Mouse (Mus musculus): ENCODE measurements at regions not wholly inside any gene's neighbourhood (a gene's known extent, or its start where the extent isn't known, plus 50 kb on each side); places are given as distances from the start of the nearest gene placed in this dataset.

DNA sequence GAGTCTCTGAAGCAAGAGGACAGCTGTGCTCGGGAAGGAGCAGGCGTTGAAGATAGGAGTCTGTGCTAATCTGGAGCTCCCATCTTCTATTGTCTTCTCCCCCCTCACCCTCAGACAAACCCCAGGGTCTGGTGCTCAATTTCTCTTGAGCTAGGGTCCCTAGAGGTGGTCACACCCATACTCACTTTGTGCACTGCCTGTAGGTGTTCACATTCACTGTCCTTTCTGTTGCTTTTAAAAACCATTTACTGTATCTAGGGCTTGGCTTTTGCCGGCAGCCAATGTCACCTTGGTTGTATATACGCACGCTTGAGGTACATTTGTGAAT, 319.6 kb upstream of the Jarid2 start:
- TF ChIP-seq POLR2A (IDR thresholded peaks at IDR 0.05; ENCODE audit: extremely low read depth, insufficient read depth, low read length) (no peak), CTCF (IDR thresholded peaks at IDR 0.05; ENCODE audit: extremely low read depth, insufficient read depth, low read length) (no peak)
